Mouse (Mus musculus): ENCODE measurements around the gene Pum1.

The Pum1 gene

GRCm38 (mm10) chr4:130790180-130790579, 127.1 kb downstream of the Pum1 start:
- peak; percentile 69 for DNase-seq (ENCODE audit: extremely low read depth, low read depth)

GRCm38 (mm10) chr4:130791811-130792375, 128.8 kb downstream of the Pum1 start:
- DNase-seq (ENCODE audit: extremely low read depth, low read depth): no peak

- DNase-seq (ENCODE audit: extremely low read depth, low read depth): no peak
Observed at GRCm38 (mm10) chr4:130792376-130793179, 129.5 kb downstream of the Pum1 start, which contains the start of gene Sdc3. Sdc3 (plus strand) TSS chr4:130792537.

GRCm38 (mm10) chr4:130793180-130793501, 130.0 kb downstream of the Pum1 start:
- DNase-seq (ENCODE audit: extremely low read depth, low read depth): no peak

GRCm38 (mm10) chr4:130794771-130795170, 131.7 kb downstream of the Pum1 start:
- no peak for DNase-seq (ENCODE audit: extremely low read depth, low read depth)

- no peak for DNase-seq (ENCODE audit: extremely low read depth, low read depth)
Observed at GRCm38 (mm10) chr4:130795970-130796369, 132.8 kb downstream of the Pum1 start.

GRCm38 (mm10) chr4:130797201-130798051, 134.3 kb downstream of the Pum1 start:
- DNase-seq (ENCODE audit: extremely low read depth, low read depth): no peak

- no peak for DNase-seq (ENCODE audit: extremely low read depth, low read depth)
Observed at GRCm38 (mm10) chr4:130798416-130798815, 135.3 kb downstream of the Pum1 start.

GRCm38 (mm10) chr4:130799118-130799517, 136.0 kb downstream of the Pum1 start:
- DNase-seq (ENCODE audit: extremely low read depth, low read depth): no peak

- no peak for DNase-seq (ENCODE audit: extremely low read depth, low read depth)
Observed at GRCm38 (mm10) chr4:130799582-130799981, 136.5 kb downstream of the Pum1 start.

GRCm38 (mm10) chr4:130800147-130800546, 137.0 kb downstream of the Pum1 start:
- DNase-seq (ENCODE audit: extremely low read depth, low read depth): no peak

GRCm38 (mm10) chr4:130801198-130801597, 138.1 kb downstream of the Pum1 start:
- no peak for DNase-seq (ENCODE audit: extremely low read depth, low read depth)

GRCm38 (mm10) chr4:130801624-130802329, 138.7 kb downstream of the Pum1 start:
- no peak for DNase-seq (ENCODE audit: extremely low read depth, low read depth)

- no peak for DNase-seq (ENCODE audit: extremely low read depth, low read depth)
Observed at GRCm38 (mm10) chr4:130803591-130803990, 140.5 kb downstream of the Pum1 start.

GRCm38 (mm10) chr4:130804292-130804691, 141.2 kb downstream of the Pum1 start:
- DNase-seq (ENCODE audit: extremely low read depth, low read depth): no peak

GRCm38 (mm10) chr4:130804771-130805361, 141.7 kb downstream of the Pum1 start:
- no peak for DNase-seq (ENCODE audit: extremely low read depth, low read depth)

GRCm38 (mm10) chr4:130805746-130806145, 142.6 kb downstream of the Pum1 start:
- no peak for DNase-seq (ENCODE audit: extremely low read depth, low read depth)

- DNase-seq (ENCODE audit: extremely low read depth, low read depth): no peak
Observed at GRCm38 (mm10) chr4:130806746-130807145, 143.6 kb downstream of the Pum1 start.

- DNase-seq (ENCODE audit: extremely low read depth, low read depth): no peak
Observed at GRCm38 (mm10) chr4:130809784-130810183, 146.7 kb downstream of the Pum1 start.

- DNase-seq (ENCODE audit: extremely low read depth, low read depth): no peak
Observed at GRCm38 (mm10) chr4:130810845-130811244, 147.7 kb downstream of the Pum1 start.

GRCm38 (mm10) chr4:130811385-130811784, 148.3 kb downstream of the Pum1 start:
- no peak for DNase-seq (ENCODE audit: extremely low read depth, low read depth)

All from MEL-GATA-1-ER (cell line).